Mouse (Mus musculus): ENCODE measurements around the gene Casc1.
"Not testable (repeated sequence)": the region's sequence is repeated elsewhere in the genome, so short reads cannot be mapped to it uniquely, and the experiment has no call there.

Casc1 gene

GRCm38 (mm10) chr6:145136831-145137230 lies 74.0 kb downstream of the Casc1 start:
- no peak for DNase-seq (ENCODE audit: low spot score)

GRCm38 (mm10) chr6:145135804-145136203 lies 75.0 kb downstream of the Casc1 start:
- DNase-seq (ENCODE audit: low spot score), result no peak

- DNase-seq (ENCODE audit: low spot score), result no peak
Observed at GRCm38 (mm10) chr6:145135295-145135694, 75.5 kb downstream of the Casc1 start.

DNA sequence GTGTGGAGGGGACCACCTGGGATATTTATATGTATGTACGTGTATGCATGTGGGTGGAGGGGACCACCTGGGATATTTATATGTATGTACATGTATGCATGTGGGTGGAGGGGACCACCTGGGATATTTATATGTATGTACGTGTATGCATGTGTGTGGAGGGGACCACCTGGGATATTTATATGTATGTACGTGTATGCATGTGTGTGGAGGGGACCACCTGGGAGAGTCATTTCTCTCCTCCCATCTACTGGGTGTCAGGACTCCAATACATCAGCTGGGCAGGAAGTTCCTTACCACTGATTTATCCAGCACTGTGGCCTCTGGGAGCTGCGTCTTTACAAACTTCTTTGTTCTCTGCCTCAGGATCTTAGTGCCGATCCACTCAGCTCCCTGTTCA lies 77.8 kb downstream of the Casc1 start:
- DNase-seq (ENCODE audit: low spot score), result not testable (repeated sequence)

- no peak for DNase-seq (ENCODE audit: low spot score)
Observed at GRCm38 (mm10) chr6:145131991-145132390, 78.8 kb downstream of the Casc1 start.

DNA sequence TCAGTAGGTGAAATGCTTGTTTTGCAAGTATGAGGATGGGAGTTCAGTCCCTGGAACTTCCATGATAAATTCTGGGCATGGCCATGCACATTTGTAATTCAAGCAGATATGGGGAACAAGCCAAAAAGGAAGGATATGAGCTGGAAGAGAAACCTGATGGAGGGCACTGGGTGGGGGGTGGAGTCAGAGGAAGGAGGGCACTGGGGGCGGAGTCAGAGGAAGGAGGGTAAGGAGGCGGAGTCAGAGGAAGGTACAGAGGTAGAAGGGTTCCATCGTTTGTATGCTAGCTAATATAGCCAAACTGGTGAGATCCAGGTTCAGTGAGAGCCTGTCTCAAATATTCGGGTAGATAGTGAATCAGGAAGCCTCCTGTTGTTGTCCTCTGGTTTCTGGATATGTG lies 81.2 kb downstream of the Casc1 start:
- no peak for DNase-seq (ENCODE audit: low spot score)

GRCm38 (mm10) chr6:145127652-145128051 lies 83.2 kb downstream of the Casc1 start:
- no peak for DNase-seq (ENCODE audit: low spot score)

DNA sequence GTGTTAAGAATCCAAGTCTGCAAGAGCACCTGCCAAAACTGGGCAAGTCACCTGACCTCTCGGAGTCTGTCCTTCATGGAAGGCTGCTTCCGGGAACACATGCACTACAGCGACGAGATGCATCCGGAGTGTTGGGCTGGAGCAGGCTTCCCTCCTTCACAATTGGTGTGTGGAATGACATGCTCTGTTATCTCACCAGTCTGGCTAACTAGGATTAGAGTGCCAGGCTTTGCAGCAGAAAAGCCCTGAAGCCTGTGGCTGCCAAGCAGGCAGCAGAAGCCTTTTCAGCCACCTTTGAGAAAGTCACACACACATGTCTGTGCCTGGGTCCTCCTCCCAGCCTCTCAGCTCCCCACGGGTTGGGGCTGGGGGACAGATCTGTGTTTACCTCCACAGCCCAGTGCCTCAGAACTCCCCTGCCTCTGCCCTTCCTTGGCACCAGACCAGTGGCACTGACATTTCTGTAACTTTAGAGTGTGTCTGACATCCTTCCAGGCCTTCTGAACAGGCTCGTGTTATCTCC lies 85.2 kb downstream of the Casc1 start:
- DNase-seq (ENCODE audit: low spot score), result peak; percentile 28

Data from c-Kit-positive CD71-positive TER-119-positive erythroid progenitor cells, embryonic 14.5 days (primary cell).